Mouse (Mus musculus) central nervous system, embryonic 14 days (tissue): Measurements from ENCODE around the gene Olfr150. TPM values are rescaled to one million over a fixed set of nuclear protein-coding genes. Genes with fewer than 3 reads are reported as not detected.

Experiments used
- polyA plus RNA-seq: library from polyadenylated mRNA; depleted of rRNA; stranded (reverse); fragments of >200 nt; gene quantifications from 2 replicates; pipeline ENCODE4 v1.2.3, GENCODE M21; 2012; rRNA removed

Olfr150 gene
- not detected in 2 replicates for polyA plus RNA-seq

GRCm38 (mm10) chr9:39730678-39731077 lies at the start of gene Olfr150:
Gene Olfr150 (plus strand): TSS chr9:39730978.

GRCm38 (mm10) chr9:39707017-39707416 lies 23.8 kb upstream of the Olfr150 start, which contains the start of gene Olfr149:
Gene Olfr149 (minus strand): TSS chr9:39707117.

GRCm38 (mm10) chr9:39711053-39711452 lies 19.7 kb upstream of the Olfr150 start, which contains the start of gene Olfr965:
Gene Olfr965 (plus strand): TSS chr9:39711353.

DNA sequence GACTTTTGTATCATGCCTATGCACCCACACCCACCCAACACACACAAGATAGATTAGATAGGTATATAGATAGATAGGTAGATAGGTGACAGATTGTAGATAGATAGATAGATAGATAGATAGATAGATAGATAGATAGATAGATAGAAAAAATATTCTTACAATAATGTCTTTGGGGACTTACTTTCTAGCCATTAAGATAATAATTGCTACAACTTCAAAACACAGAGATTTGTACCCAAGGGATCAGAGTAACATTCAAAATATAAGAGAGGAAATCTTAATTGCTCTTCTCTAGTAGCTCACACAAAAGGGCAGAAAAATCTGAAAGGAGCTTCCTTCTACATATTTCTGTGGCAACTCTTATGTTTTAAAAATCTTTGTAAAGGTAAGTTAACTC lies 15.2 kb downstream of the Olfr150 start, which contains the start of gene Olfr967:
TSS of gene Olfr967 (plus strand) at position 301 of the 400 bp plus-strand sequence.

DNA sequence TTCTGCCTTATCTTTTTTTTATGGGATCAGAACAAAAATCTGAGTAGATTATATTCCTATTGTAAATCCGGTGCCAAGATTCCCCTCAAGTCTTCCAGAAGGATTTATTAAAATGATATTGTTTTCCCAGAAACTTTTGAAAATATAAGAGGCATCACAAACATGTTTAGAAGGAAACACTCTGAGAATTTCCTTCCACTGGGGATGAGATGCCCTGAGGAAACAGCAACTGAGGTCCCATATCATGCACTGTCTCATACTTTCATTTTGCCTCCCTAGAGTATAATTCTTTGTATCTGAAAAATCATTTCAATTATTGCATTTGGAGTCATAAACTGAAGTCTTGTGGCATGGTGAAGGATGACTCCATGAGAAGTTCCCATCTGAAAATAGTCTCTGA lies 52.4 kb downstream of the Olfr150 start, which contains the start of gene Olfr968:
TSS of gene Olfr968 (minus strand) at position 101 of the 400 bp plus-strand sequence.

Other genes starting within 250 kb of the Olfr150 start
- gene Olfr44, start 237.0 kb upstream of the Olfr150 start, polyA plus RNA-seq: not detected in 2 replicates
- gene Olfr957, start 215.2 kb upstream of the Olfr150 start, polyA plus RNA-seq: not detected in 2 replicates
- not detected in 2 replicates for gene Olfr958, start 176.9 kb upstream of the Olfr150 start, polyA plus RNA-seq
- gene Olfr959, start 155.4 kb upstream of the Olfr150 start, polyA plus RNA-seq: 0.03 TPM in 1 of 2 replicates, not detected in the other
- gene AW551984, start 126.6 kb upstream of the Olfr150 start, polyA plus RNA-seq: 53.4 and 77.5 TPM in 2 replicates
- gene Olfr148, start 120.3 kb upstream of the Olfr150 start, polyA plus RNA-seq: not detected in 2 replicates
- gene Olfr960, start 109.6 kb upstream of the Olfr150 start, polyA plus RNA-seq: not detected in 2 replicates
- gene Olfr961, start 85.9 kb upstream of the Olfr150 start, polyA plus RNA-seq: not detected in 2 replicates
- not detected in 2 replicates for gene Olfr963, start 63.8 kb upstream of the Olfr150 start, polyA plus RNA-seq
- not detected in 2 replicates for gene Olfr149, start 23.9 kb upstream of the Olfr150 start, polyA plus RNA-seq
- gene Olfr965, start 19.6 kb upstream of the Olfr150 start, polyA plus RNA-seq: not detected in 2 replicates
- gene Olfr967, start 15.3 kb downstream of the Olfr150 start, polyA plus RNA-seq: not detected in 2 replicates
- gene Olfr968, start 52.3 kb downstream of the Olfr150 start, polyA plus RNA-seq: not detected in 2 replicates
- gene Olfr969, start 60.0 kb downstream of the Olfr150 start, polyA plus RNA-seq: not detected in 2 replicates
- gene Olfr970, start 77.9 kb downstream of the Olfr150 start, polyA plus RNA-seq: not detected in 2 replicates
- not detected in 2 replicates for gene Olfr971, start 105.9 kb downstream of the Olfr150 start, polyA plus RNA-seq
- gene Olfr972, start 135.4 kb downstream of the Olfr150 start, polyA plus RNA-seq: not detected in 2 replicates
- gene Olfr229, start 176.4 kb downstream of the Olfr150 start, polyA plus RNA-seq: not detected in 2 replicates
- not detected in 2 replicates for gene Olfr974, start 206.5 kb downstream of the Olfr150 start, polyA plus RNA-seq
- gene Olfr975, start 221.1 kb downstream of the Olfr150 start, polyA plus RNA-seq: 0.03 and 0.05 TPM in 2 replicates
- not detected in 2 replicates for gene Olfr976, start 230.2 kb downstream of the Olfr150 start, polyA plus RNA-seq